In genomic region chr12:81619302-81619701, GRCm38 (mm10) we compare ENCODE assay signal across 9 mouse cellular contexts. TPM values are rescaled to one million over a fixed set of nuclear protein-coding genes. Genes with fewer than 3 reads are reported as not detected.
DNase-seq lines count a peak whose midpoint lies in the region; ATAC-seq and TF ChIP-seq lines count a peak whose summit lies in the region.
"Had no signal": no experiment of that assay in that cellular context is flagged by ENCODE, and none has a peak within 500 bp of the region (broad histone marks: within the 10 kb centered on the region; RNA-seq: fewer than 3 reads in every experiment).

No protein-coding gene starts in this region.

- no peak overlapping the region for H3K4me3 ChIP-seq in layer of hippocampus, adult 2 months
- H3K4me3 ChIP-seq: liver, embryonic 15.5 days had no signal

- peak; percentile 99 for TF ChIP-seq CTCF in layer of hippocampus, adult 2 months (conservative IDR thresholded peaks at IDR 0.05)

- DNase-seq in CD8-positive naive resting alpha-beta T cell, adult 2 months (ENCODE audit: low read depth in 2 of 2, low spot score in 2 of 2), result peak; percentile 42 to 67
- peak; percentile 90 for DNase-seq in ZHBTc4 (ENCODE audit: low read depth, low spot score)
- peak; percentile 75 to 86 for DNase-seq in cerebellum, postnatal 4 days (ENCODE audit: low spot score in 2 of 2)
- peak; percentile 51 to 82 for DNase-seq in layer of hippocampus, adult 2 months (ENCODE audit: low spot score in 2 of 2)
- peak; percentile 80 for DNase-seq in lung, postnatal 14 days
- DNase-seq in right cerebral cortex, postnatal 36 days (ENCODE audit: low spot score in 2 of 2), result peak; percentile 61 to 62

- no peak overlapping the region for H3K27ac ChIP-seq in layer of hippocampus, adult 2 months
- H3K27ac ChIP-seq: liver, embryonic 15.5 days had no signal

- ATAC-seq in granulocyte monocyte progenitor cell, adult 5-6 weeks (replicated peaks; ENCODE audit: poor library complexity, severe bottlenecking), result peak; percentile 81
- no peak for ATAC-seq in activated CD4-positive, CD25-positive, alpha-beta regulatory T cell, adult 4 months

RNA-seq across cellular contexts. Expression of gene Ttc9, which starts 11.7 kb away (rescaled TPM):
- total RNA-seq in granulocyte monocyte progenitor cell, adult 5-6 weeks (2014; fragmentation: Nextera tagmentation), result not detected in 2 replicates
- not detected in 2 replicates for total RNA-seq in granulocyte monocyte progenitor cell, adult 5-6 weeks (2017)
- total RNA-seq in layer of hippocampus, adult 2 months (2021), result 10 to 100 TPM; 37.3 to 38.0 TPM
- not detected for polyA plus RNA-seq in activated CD4-positive, CD25-positive, alpha-beta regulatory T cell, adult 4 months (2017; shearing (Covaris generic))

RNA-seq across cellular contexts. Expression of gene Med6, which starts 24.5 kb away (rescaled TPM):
- 27.8 and 41.4 TPM in 2 replicates for total RNA-seq in granulocyte monocyte progenitor cell, adult 5-6 weeks (2014; fragmentation: Nextera tagmentation)
- total RNA-seq in granulocyte monocyte progenitor cell, adult 5-6 weeks (2017), result 67.2 and 71.7 TPM in 2 replicates
- 10 to 100 TPM; 31.6 to 32.1 TPM for total RNA-seq in layer of hippocampus, adult 2 months (2021)
- 10 to 100 TPM; 28.0 to 28.2 TPM for polyA plus RNA-seq in activated CD4-positive, CD25-positive, alpha-beta regulatory T cell, adult 4 months (2017; shearing (Covaris generic))

RNA-seq across cellular contexts. Expression of gene Adam21, which starts 51.0 kb away (rescaled TPM):
- not detected in 2 replicates for total RNA-seq in granulocyte monocyte progenitor cell, adult 5-6 weeks (2014; fragmentation: Nextera tagmentation)
- total RNA-seq in granulocyte monocyte progenitor cell, adult 5-6 weeks (2017), result not detected in 2 replicates
- under 1 TPM; 0.23 to 0.27 TPM for total RNA-seq in layer of hippocampus, adult 2 months (2021)
- polyA plus RNA-seq in activated CD4-positive, CD25-positive, alpha-beta regulatory T cell, adult 4 months (2017; shearing (Covaris generic)), result not detected
- polyA plus RNA-seq: liver, embryonic 15.5 days had no signal

Comparison
In these comparisons a context has a peak if more than half of its experiments do, and no peak if none do; other contexts are left out.
1. RNA of gene Ttc9, which starts 11.7 kb away (total RNA-seq): 37.3 to 38.0 TPM in layer of hippocampus, adult 2 months; not detected in granulocyte monocyte progenitor cell, adult 5-6 weeks; every median in the first group is over 10 times any median in the second.
2. Peak in every context shown above with its lines, with median percentiles within 50 percentile points of each other: DNase-seq.